Mouse (Mus musculus): ENCODE results near the gene Tardbp.

- TF ChIP-seq POLR2A (IDR thresholded peaks at IDR 0.05; ENCODE audit: low read depth, low read length) (no peak), CTCF (IDR thresholded peaks at IDR 0.05; ENCODE audit: borderline replicate concordance, insufficient read depth, low read length) (no peak)
These were observed 24.2 kb upstream of the Tardbp start for GRCm38 (mm10) chr4:148651045-148651444.
